Mouse (Mus musculus) kidney, embryonic 15.5 days (tissue): ENCODE data around the gene Hmga1b. TPM values are rescaled to one million over a fixed set of nuclear protein-coding genes. Genes with fewer than 3 reads are reported as not detected.
"Not testable (repeated sequence)": the region's sequence is repeated elsewhere in the genome, so short reads cannot be mapped to it uniquely, and the experiment has no call there.

Experiments
- ATAC-seq: fragments of 200-750 bp; cut with Nextera tagmentation; replicated peaks from 2 replicates; pipeline ENCODE4 v1.8.0; 2017; ENCODE audit warnings: moderate TSS enrichment; ENCODE audit not compliant: low FRiP score
- H3K27ac ChIP-seq: fragments of 300-500 bp; sonication (generic); 2 replicates; pipeline ENCODE4 v1.5.1; 2015; ENCODE audit warnings: mild to moderate bottlenecking, inconsistent platforms
- H3K27me3 ChIP-seq: fragments of 300-500 bp; sonication (generic); 2 replicates; pipeline ENCODE4 v1.6.1; 2015; ENCODE audit warnings: inconsistent platforms
- H3K36me3 ChIP-seq: fragments of 300-500 bp; sonication (generic); 2 replicates; pipeline ENCODE4 v1.6.1; 2015; ENCODE audit warnings: inconsistent platforms
- H3K4me1 ChIP-seq: fragments of 300-500 bp; sonication (generic); 2 replicates; pipeline ENCODE4 v1.6.1; 2015; ENCODE audit warnings: inconsistent platforms
- H3K4me2 ChIP-seq: fragments of 300-500 bp; sonication (generic); 2 replicates; pipeline ENCODE4 v1.6.1; 2015; ENCODE audit warnings: moderate library complexity, mild to moderate bottlenecking, inconsistent platforms
- H3K4me3 ChIP-seq: fragments of 300-500 bp; sonication (generic); replicated peaks from 2 replicates; pipeline ENCODE4 v1.5.1; 2015; ENCODE audit warnings: mild to moderate bottlenecking, inconsistent platforms
- H3K9ac ChIP-seq: fragments of 300-500 bp; sonication (generic); 2 replicates; pipeline ENCODE4 v1.6.1; 2015; ENCODE audit warnings: mild to moderate bottlenecking, inconsistent platforms
- H3K9me3 ChIP-seq: fragments of 300-500 bp; sonication (generic); replicated peaks from 2 replicates; pipeline ENCODE4 v1.6.1; 2016; ENCODE audit warnings: inconsistent platforms
- WGBS: fragments of 180-500 bp; shearing (Covaris S2); methylation state at CpG from one replicate; pipeline ENCODE4 v1.1.7; 2015; ENCODE audit warnings: mixed read lengths; 5-methylcytosine and 5-hydroxymethylcytosine counted together
- polyA plus RNA-seq: library from polyadenylated mRNA; unstranded; fragments of >200 nt; fragmentation: Nextera tagmentation; extraction: Ambion mirVana; gene quantifications from 2 replicates; pipeline ENCODE4 v1.2.1, GENCODE M21; 2015

Hmga1b gene
- polyA plus RNA-seq, 1 experiment from 2014 or later: 3.8 TPM

DNA sequence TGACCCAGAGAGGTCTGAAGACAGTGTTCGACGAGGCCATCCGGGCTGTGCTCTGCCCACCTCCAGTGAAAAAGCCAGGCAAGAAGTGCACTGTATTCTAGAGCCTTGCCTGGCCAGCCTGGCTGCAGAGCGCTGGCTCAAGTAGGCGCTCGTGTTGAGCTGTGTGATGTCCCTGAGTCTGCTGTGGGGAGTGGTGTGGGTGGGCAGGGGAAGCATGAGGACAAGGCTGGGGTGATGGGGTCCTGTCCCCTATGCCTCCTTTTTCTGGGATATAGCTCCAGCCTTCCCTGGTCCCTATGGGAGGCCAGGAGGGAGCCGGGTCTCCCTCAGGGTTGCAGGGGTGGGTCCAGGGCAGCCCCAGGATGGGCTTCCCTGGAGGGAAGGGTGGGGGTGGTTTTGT lies 39.1 kb upstream of the Hmga1b start:
- no peak for ATAC-seq

DNA sequence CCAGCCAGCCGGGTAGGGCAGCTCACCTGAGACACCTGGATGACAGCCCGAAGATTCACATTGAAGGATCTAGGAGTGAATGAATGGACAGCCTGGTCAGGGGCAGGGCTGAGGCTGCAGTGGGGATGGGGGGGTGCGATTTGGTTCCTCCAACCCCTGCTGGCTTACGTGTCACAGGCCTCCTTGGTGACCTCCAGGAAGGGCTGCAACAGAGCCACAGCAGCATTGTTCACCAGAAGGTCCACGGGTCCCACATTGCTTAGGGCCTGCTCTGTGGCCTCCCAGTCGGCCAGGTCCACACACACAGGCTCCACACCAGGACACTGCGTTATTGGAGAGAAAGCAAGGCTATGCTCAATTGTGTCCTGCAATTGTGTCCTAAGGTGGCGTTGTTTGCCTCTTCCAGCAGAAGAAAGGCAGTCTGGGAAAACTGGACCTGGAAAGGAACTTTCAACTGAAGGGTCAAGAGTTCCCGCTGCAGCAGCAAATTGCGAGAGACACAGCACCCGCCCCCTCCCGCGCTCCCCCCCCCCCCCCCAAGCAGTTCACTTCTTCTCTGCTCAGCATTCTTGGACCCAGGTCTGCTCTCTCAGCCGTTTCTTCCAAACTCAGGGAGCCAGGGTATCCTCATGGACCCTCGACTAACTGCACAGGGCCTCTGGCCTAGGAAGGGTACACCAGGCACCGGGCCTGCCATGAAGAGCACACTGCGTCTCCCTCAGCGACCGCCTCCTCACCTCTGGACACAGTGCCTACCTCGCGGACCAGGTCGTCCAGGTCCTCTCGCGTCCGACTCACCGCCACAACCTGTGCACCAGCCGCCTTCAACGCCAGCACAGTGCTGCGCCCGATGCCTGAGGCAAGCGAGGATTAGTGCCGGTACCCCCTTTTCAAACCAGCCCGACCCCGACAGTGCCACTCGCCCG lies 36.1 kb upstream of the Hmga1b start:
- Histone ChIP-seq H3K27me3 (peaks cover 10% of the 10 kb centered on the region), H3K9me3 (no peaks in the 10 kb centered on the region), H3K9ac (peak overlapping the region; percentile 55), H3K4me2 (peak overlapping the region; percentile 95), H3K36me3 (0 out of 2 replicates have a peak, but pooled peaks cover 7% of the 10 kb centered on the region), H3K27ac (peak overlapping the region; percentile 62), H3K4me1 (peaks cover 29% of the 10 kb centered on the region), H3K4me3 (peak overlapping the region; percentile 69)
- WGBS: 19% methylated on average over 36 of the region's 36 CpGs
- peak; percentile 32 for ATAC-seq

More for the DNA sequence above, 39.1 kb upstream of the Hmga1b start:
- Histone ChIP-seq H3K4me1 (peaks cover 39% of the 10 kb centered on the region), H3K27ac (no peak overlapping the region), H3K4me2 (no peak overlapping the region), H3K27me3 (peaks cover 7% of the 10 kb centered on the region), H3K4me3 (no peak overlapping the region), H3K36me3 (peaks cover 21% of the 10 kb centered on the region), H3K9me3 (no peaks in the 10 kb centered on the region), H3K9ac (no peak overlapping the region)
- WGBS: 87% methylated on average over 7 of the region's 7 CpGs

- H3K9me3 ChIP-seq: no peaks in the 10 kb centered on the region
- peak within 1 kb of the TSS; percentile 69 for H3K4me3 ChIP-seq
- peak within 1 kb of the TSS; percentile 62 for H3K27ac ChIP-seq
- peak within 1 kb of the TSS; percentile 95 for H3K4me2 ChIP-seq
- ATAC-seq: peak; percentile 89
- under 1% methylated on average over 14 of the region's 14 CpGs for WGBS
- H3K36me3 ChIP-seq: 0 out of 2 replicates have a peak, but pooled peaks cover 7% of the 10 kb centered on the region
- H3K9ac ChIP-seq: peak within 1 kb of the TSS; percentile 55
- peaks cover 24% of the 10 kb centered on the region for H3K4me1 ChIP-seq
- H3K27me3 ChIP-seq: peaks cover 8% of the 10 kb centered on the region
Observed at GRCm38 (mm10) chr11:120727169-120727527, 35.4 kb upstream of the Hmga1b start, which contains the start of gene Dcxr. Gene Dcxr, minus strand, starts transcription at chr11:120727281.

- Histone ChIP-seq H3K36me3 (0 out of 2 replicates have a peak, but pooled peaks cover 7% of the 10 kb centered on the region), H3K4me3 (no peak overlapping the region), H3K4me2 (peak overlapping the region; percentile 95), H3K9ac (no peak overlapping the region), H3K9me3 (no peaks in the 10 kb centered on the region), H3K4me1 (peaks cover 22% of the 10 kb centered on the region), H3K27ac (no peak overlapping the region), H3K27me3 (peaks cover 7% of the 10 kb centered on the region; the same call in 1 of the 2 replicates)
- no peak for ATAC-seq
- WGBS: 57% methylated on average over 12 of the region's 12 CpGs
Observed at GRCm38 (mm10) chr11:120727564-120727963, 35.0 kb upstream of the Hmga1b start.

DNA sequence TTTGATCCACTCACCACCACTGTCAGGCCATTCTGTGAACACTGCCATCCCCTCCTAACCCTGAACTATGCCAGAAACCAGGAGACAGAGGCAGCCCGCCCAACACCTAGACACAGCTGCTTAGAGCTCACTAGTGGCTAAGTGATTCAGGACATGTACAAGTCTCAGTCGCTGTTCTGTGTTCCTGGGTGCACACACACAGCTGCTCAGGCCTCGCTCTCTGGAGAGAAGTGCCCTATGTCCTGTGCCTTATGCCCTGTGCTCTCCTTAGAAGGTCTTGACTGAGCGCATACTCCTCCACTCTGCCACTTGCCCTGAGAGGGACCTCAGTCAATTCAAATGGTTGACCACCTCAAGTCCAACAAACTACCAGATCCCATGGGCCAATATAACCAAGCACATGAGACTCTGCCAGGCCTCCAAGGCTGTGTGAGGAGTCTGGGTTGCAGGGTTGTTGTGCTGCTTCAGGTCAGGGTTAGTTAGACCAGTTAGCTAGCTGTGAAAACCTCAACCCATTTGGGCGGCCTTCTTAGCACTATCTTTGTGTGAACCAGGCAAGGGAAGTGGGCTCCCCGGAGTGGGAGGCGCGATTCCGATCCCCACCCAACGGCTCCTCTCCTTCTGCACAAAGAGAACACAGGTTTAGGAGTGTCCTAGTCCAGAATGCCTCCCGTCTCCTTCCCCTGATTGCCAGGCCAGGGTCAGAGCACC lies 33.9 kb upstream of the Hmga1b start:
- peak overlapping the region; percentile 53 for H3K4me2 ChIP-seq
- no peaks in the 10 kb centered on the region for H3K9me3 ChIP-seq
- no peak for ATAC-seq
- H3K27ac ChIP-seq: no peak overlapping the region
- H3K27me3 ChIP-seq: peaks cover 4% of the 10 kb centered on the region; the same call in 1 of the 2 replicates
- 0 out of 2 replicates have a peak, but pooled peaks cover 7% of the 10 kb centered on the region for H3K36me3 ChIP-seq
- 73% methylated on average over 11 of the region's 11 CpGs for WGBS
- peaks cover 23% of the 10 kb centered on the region for H3K4me1 ChIP-seq
- H3K4me3 ChIP-seq: no peak overlapping the region
- no peak overlapping the region for H3K9ac ChIP-seq

GRCm38 (mm10) chr11:120729432-120730050 lies 33.1 kb upstream of the Hmga1b start:
- ATAC-seq: 0 out of 2 replicates have a peak, but pooled peaks have one; percentile 22
- H3K27me3 ChIP-seq, H3K27ac ChIP-seq, H3K36me3 ChIP-seq, H3K9me3 ChIP-seq, H3K9ac ChIP-seq: not testable (repeated sequence)
- Histone ChIP-seq H3K4me2 (peak overlapping the region; percentile 53), H3K4me3 (peak overlapping the region; percentile 9; the same call in 1 of the 2 replicates), H3K4me1 (peaks cover 23% of the 10 kb centered on the region)
- 3% methylated on average over 18 of the region's 21 CpGs for WGBS

DNA sequence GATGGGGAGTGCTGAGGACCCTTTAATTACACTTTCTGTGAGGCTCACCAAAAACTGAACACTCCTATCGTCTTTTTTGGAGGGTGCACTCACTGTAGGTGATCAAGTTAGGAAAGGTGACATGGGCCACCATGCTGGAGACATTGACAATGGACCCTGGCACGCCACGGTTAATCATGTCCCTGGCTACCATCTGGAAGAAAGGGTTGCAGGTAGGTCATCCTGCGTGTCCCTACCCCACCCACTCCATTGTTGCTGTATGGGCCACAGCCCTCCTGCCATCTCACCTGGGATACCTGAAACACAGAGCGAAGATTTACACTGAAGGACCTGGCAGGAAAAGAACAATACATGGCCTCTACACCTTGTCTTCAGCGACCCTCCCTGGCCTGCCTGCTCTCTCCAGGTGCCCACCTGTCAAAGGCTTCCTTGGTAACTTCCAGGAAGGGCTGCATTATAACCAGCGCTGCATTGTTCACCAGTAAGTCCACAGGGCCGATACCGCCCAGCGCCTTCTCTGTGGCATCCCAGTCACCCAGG lies 32.2 kb upstream of the Hmga1b start:
- WGBS: 85% methylated on average over 10 of the region's 10 CpGs

DNA sequence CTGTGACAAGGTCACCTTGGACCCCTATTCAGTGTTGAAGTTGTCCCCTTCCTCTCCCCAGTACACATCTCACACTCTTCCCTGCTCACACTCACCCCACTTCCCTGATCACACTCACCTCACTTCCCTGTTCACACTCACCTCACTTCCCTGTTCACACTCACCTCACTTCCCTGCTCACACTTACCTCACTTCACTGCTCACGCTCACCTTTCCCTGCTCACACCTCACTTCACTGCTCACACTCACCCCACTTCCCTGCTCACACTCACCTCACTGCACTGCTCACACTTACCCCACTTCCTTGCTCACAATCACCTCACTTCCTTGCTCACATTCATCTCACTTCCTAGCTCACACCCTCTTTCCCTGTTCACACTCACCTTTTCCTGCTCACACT lies 31.2 kb upstream of the Hmga1b start:
- Histone ChIP-seq H3K4me2 (no peak overlapping the region), H3K9ac (no peak overlapping the region), H3K36me3 (no peaks in the 10 kb centered on the region), H3K4me3 (no peak overlapping the region), H3K27ac (no peak overlapping the region), H3K9me3 (no peaks in the 10 kb centered on the region), H3K4me1 (peaks cover 18% of the 10 kb centered on the region), H3K27me3 (peaks cover 4% of the 10 kb centered on the region; the same call in 1 of the 2 replicates)
- WGBS: 100% methylated on average over 1 of the region's 1 CpGs
- no peak for ATAC-seq

More for the DNA sequence above, 32.2 kb upstream of the Hmga1b start:
- H3K27me3 ChIP-seq: peaks cover 4% of the 10 kb centered on the region; the same call in 1 of the 2 replicates
- ATAC-seq: no peak
- peaks cover 23% of the 10 kb centered on the region for H3K4me1 ChIP-seq
- no peak overlapping the region for H3K27ac ChIP-seq
- no peak overlapping the region for H3K4me3 ChIP-seq
- H3K9me3 ChIP-seq: no peaks in the 10 kb centered on the region
- 0 out of 2 replicates have a peak, but pooled peaks cover under 1% of the 10 kb centered on the region for H3K36me3 ChIP-seq
- H3K9ac ChIP-seq: no peak overlapping the region
- no peak overlapping the region for H3K4me2 ChIP-seq

GRCm38 (mm10) chr11:120731858-120732680 lies 30.5 kb upstream of the Hmga1b start, which contains the start of gene Cbr2:
Gene Cbr2, minus strand, starts transcription at chr11:120732114.
- H3K27ac ChIP-seq: no peak within 1 kb of the TSS
- H3K36me3 ChIP-seq: no peaks in the 10 kb centered on the region
- peaks cover 12% of the 10 kb centered on the region for H3K4me1 ChIP-seq
- WGBS: 62% methylated on average over 12 of the region's 12 CpGs
- H3K9me3 ChIP-seq: no peaks in the 10 kb centered on the region
- no peak for ATAC-seq
- no peak within 1 kb of the TSS for H3K4me2 ChIP-seq
- H3K9ac ChIP-seq: no peak within 1 kb of the TSS
- H3K27me3 ChIP-seq: peaks cover 4% of the 10 kb centered on the region; the same call in 1 of the 2 replicates
- no peak within 1 kb of the TSS for H3K4me3 ChIP-seq

DNA sequence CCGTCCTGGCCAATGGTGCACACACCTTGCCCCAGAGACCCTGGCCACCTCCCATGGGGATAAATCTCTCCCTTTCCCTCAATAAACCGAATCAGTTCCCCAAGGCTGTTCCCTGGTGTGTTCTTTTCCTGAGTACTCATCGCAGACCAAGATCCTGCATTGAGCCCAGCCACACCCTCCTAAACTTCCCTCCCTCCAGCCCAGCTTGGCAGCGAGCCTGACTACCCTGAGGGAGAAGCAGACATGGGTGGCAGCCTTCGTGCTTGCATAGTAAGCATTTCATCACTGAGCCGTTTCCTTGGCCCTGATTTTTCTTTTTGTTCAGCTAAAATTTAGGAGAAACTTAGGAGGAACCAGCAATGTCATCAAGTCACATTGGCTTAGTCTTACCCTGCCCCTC lies 29.1 kb upstream of the Hmga1b start:
- no peaks in the 10 kb centered on the region for H3K36me3 ChIP-seq
- H3K4me3 ChIP-seq: no peak overlapping the region
- no peak overlapping the region for H3K9ac ChIP-seq
- ATAC-seq: no peak
- H3K27me3 ChIP-seq: peaks cover 4% of the 10 kb centered on the region; the same call in 1 of the 2 replicates
- H3K9me3 ChIP-seq: no peaks in the 10 kb centered on the region
- H3K27ac ChIP-seq: no peak overlapping the region
- H3K4me2 ChIP-seq: no peak overlapping the region
- WGBS: 63% methylated on average over 6 of the region's 6 CpGs
- peaks cover 12% of the 10 kb centered on the region; the same call in 1 of the 2 replicates for H3K4me1 ChIP-seq
